Mouse (Mus musculus) liver, embryonic 15.5 days (tissue): ENCODE data around the gene Ralgds. TPM values are rescaled to one million over a fixed set of nuclear protein-coding genes. Genes with fewer than 3 reads are reported as not detected.

ENCODE experiments used
- ATAC-seq: fragments of 200-750 bp; cut with Nextera tagmentation; 2 replicates; pipeline ENCODE4 v1.8.0; 2017; ENCODE audit warnings: moderate number of reproducible peaks, mild to moderate bottlenecking, moderate library complexity; ENCODE audit not compliant: insufficient read depth
- H3K27ac ChIP-seq: fragments of 300-500 bp; sonication (generic); replicated peaks from 2 replicates; pipeline ENCODE4 v1.5.1; 2015; ENCODE audit warnings: mild to moderate bottlenecking, inconsistent platforms
- H3K27me3 ChIP-seq: fragments of 300-500 bp; sonication (generic); 2 replicates; pipeline ENCODE4 v1.6.1; 2015; ENCODE audit warnings: mild to moderate bottlenecking, inconsistent platforms
- H3K36me3 ChIP-seq: fragments of 300-500 bp; sonication (generic); replicated peaks from 2 replicates; pipeline ENCODE4 v1.6.1; 2015; ENCODE audit warnings: moderate library complexity, mild to moderate bottlenecking, inconsistent platforms
- H3K4me1 ChIP-seq: fragments of 300-500 bp; sonication (generic); replicated peaks from 2 replicates; pipeline ENCODE4 v1.6.1; 2015; ENCODE audit warnings: inconsistent platforms
- H3K4me2 ChIP-seq: fragments of 300-500 bp; sonication (generic); 2 replicates; pipeline ENCODE4 v1.6.1; 2015; ENCODE audit warnings: moderate library complexity, mild to moderate bottlenecking, inconsistent platforms
- H3K4me3 ChIP-seq: fragments of 300-500 bp; sonication (generic); replicated peaks from 2 replicates; pipeline ENCODE4 v1.5.1; 2015; ENCODE audit warnings: mild to moderate bottlenecking, inconsistent platforms
- H3K9ac ChIP-seq: fragments of 300-500 bp; sonication (generic); 2 replicates; pipeline ENCODE4 v1.6.1; 2015; ENCODE audit warnings: moderate library complexity, mild to moderate bottlenecking, inconsistent platforms
- H3K9me3 ChIP-seq: fragments of 300-500 bp; sonication (generic); replicated peaks from 2 replicates; pipeline ENCODE4 v1.6.1; 2016; ENCODE audit warnings: inconsistent platforms
- WGBS: fragments of 180-500 bp; shearing (Covaris S2); methylation state at CpG from one replicate; pipeline ENCODE4 v1.1.7; 2015; ENCODE audit warnings: mixed read lengths; ENCODE audit not compliant: insufficient replicate concordance; 5-methylcytosine and 5-hydroxymethylcytosine counted together
- polyA plus RNA-seq: library from polyadenylated mRNA; unstranded; fragments of >200 nt; fragmentation: Nextera tagmentation; extraction: Ambion mirVana; gene quantifications from 2 replicates; pipeline ENCODE4 v1.2.1, GENCODE M21; 2015

Ralgds gene
- polyA plus RNA-seq, 1 experiment from 2014 or later, result 1.8 TPM

GRCm38 (mm10) chr2:28479208-28480204, 33.4 kb upstream of the Ralgds start:
- Histone ChIP-seq H3K4me2 (no peak overlapping the region), H3K27ac (no peak overlapping the region), H3K9ac (no peak overlapping the region), H3K9me3 (no peaks in the 10 kb centered on the region), H3K4me3 (no peak overlapping the region), H3K36me3 (no peaks in the 10 kb centered on the region), H3K4me1 (no peaks in the 10 kb centered on the region), H3K27me3 (no peaks in the 10 kb centered on the region)
- no peak for ATAC-seq
- WGBS, result 61% methylated on average over 20 of the region's 20 CpGs

GRCm38 (mm10) chr2:28483861-28484260, 29.1 kb upstream of the Ralgds start:
- no peak for ATAC-seq
- H3K9ac ChIP-seq, result no peak overlapping the region
- H3K4me1 ChIP-seq, result no peaks in the 10 kb centered on the region
- H3K4me2 ChIP-seq, result no peak overlapping the region
- no peaks in the 10 kb centered on the region for H3K36me3 ChIP-seq
- no peaks in the 10 kb centered on the region for H3K27me3 ChIP-seq
- no peak overlapping the region for H3K4me3 ChIP-seq
- WGBS, result 48% methylated on average over 2 of the region's 2 CpGs
- no peaks in the 10 kb centered on the region for H3K9me3 ChIP-seq
- H3K27ac ChIP-seq, result no peak overlapping the region

GRCm38 (mm10) chr2:28494521-28494920, 18.4 kb upstream of the Ralgds start:
- no peak overlapping the region for H3K27ac ChIP-seq
- ATAC-seq, result no peak
- no peak overlapping the region for H3K4me3 ChIP-seq
- WGBS, result 55% methylated on average over 2 of the region's 2 CpGs
- no peaks in the 10 kb centered on the region for H3K27me3 ChIP-seq
- no peaks in the 10 kb centered on the region for H3K9me3 ChIP-seq
- no peak overlapping the region for H3K4me2 ChIP-seq
- no peaks in the 10 kb centered on the region for H3K36me3 ChIP-seq
- H3K9ac ChIP-seq, result no peak overlapping the region
- no peaks in the 10 kb centered on the region for H3K4me1 ChIP-seq

- no peak overlapping the region for H3K4me3 ChIP-seq
- no peak overlapping the region for H3K27ac ChIP-seq
- ATAC-seq, result no peak
- no peak overlapping the region for H3K9ac ChIP-seq
- no peaks in the 10 kb centered on the region for H3K9me3 ChIP-seq
- H3K4me1 ChIP-seq, result no peaks in the 10 kb centered on the region
- H3K36me3 ChIP-seq, result no peaks in the 10 kb centered on the region
- no peaks in the 10 kb centered on the region for H3K27me3 ChIP-seq
- 45% methylated on average over 14 of the region's 14 CpGs for WGBS
- no peak overlapping the region for H3K4me2 ChIP-seq
These were observed 17.6 kb upstream of the Ralgds start for GRCm38 (mm10) chr2:28495207-28495756.

- no peaks in the 10 kb centered on the region for H3K9me3 ChIP-seq
- ATAC-seq, result no peak
- H3K4me2 ChIP-seq, result no peak overlapping the region
- H3K36me3 ChIP-seq, result no peaks in the 10 kb centered on the region
- H3K4me1 ChIP-seq, result no peaks in the 10 kb centered on the region
- no peak overlapping the region for H3K4me3 ChIP-seq
- 63% methylated on average over 16 of the region's 16 CpGs for WGBS
- H3K27ac ChIP-seq, result no peak overlapping the region
- H3K9ac ChIP-seq, result no peak overlapping the region
- no peaks in the 10 kb centered on the region for H3K27me3 ChIP-seq
These were observed 16.9 kb upstream of the Ralgds start for GRCm38 (mm10) chr2:28495801-28496595.

- WGBS, result 63% methylated on average over 5 of the region's 5 CpGs
- no peak within 1 kb of the TSS for H3K27ac ChIP-seq
These were observed 16.3 kb upstream of the Ralgds start, which contains the start of gene Gbgt1 for GRCm38 (mm10) chr2:28496671-28497070. Gbgt1 (plus strand) TSS chr2:28496891.

GRCm38 (mm10) chr2:28497561-28497960, 15.4 kb upstream of the Ralgds start:
- no peak overlapping the region for H3K4me3 ChIP-seq
- no peak overlapping the region for H3K9ac ChIP-seq
- no peaks in the 10 kb centered on the region for H3K4me1 ChIP-seq
- H3K4me2 ChIP-seq, result no peak overlapping the region
- ATAC-seq, result no peak
- H3K36me3 ChIP-seq, result no peaks in the 10 kb centered on the region
- no peak overlapping the region for H3K27ac ChIP-seq
- H3K9me3 ChIP-seq, result no peaks in the 10 kb centered on the region
- no peaks in the 10 kb centered on the region for H3K27me3 ChIP-seq
- 52% methylated on average over 5 of the region's 5 CpGs for WGBS

More at GRCm38 (mm10) chr2:28496671-28497070, 16.3 kb upstream of the Ralgds start, which contains the start of gene Gbgt1:
- H3K4me2 ChIP-seq, result no peak within 1 kb of the TSS
- no peak within 1 kb of the TSS for H3K4me3 ChIP-seq
- no peaks in the 10 kb centered on the region for H3K9me3 ChIP-seq
- H3K9ac ChIP-seq, result no peak within 1 kb of the TSS
- H3K4me1 ChIP-seq, result no peaks in the 10 kb centered on the region
- ATAC-seq, result no peak
- H3K36me3 ChIP-seq, result no peaks in the 10 kb centered on the region
- no peaks in the 10 kb centered on the region for H3K27me3 ChIP-seq

GRCm38 (mm10) chr2:28498431-28498830, 14.5 kb upstream of the Ralgds start:
- Histone ChIP-seq H3K9ac (no peak overlapping the region), H3K27me3 (no peaks in the 10 kb centered on the region), H3K4me3 (no peak overlapping the region), H3K9me3 (no peaks in the 10 kb centered on the region), H3K4me2 (no peak overlapping the region), H3K36me3 (no peaks in the 10 kb centered on the region), H3K4me1 (no peaks in the 10 kb centered on the region), H3K27ac (no peak overlapping the region)
- WGBS, result 32% methylated on average over 4 of the region's 4 CpGs
- ATAC-seq, result no peak

- no peaks in the 10 kb centered on the region for H3K9me3 ChIP-seq
- H3K27me3 ChIP-seq, result peaks cover 9% of the 10 kb centered on the region; the same call in 1 of the 2 replicates
- no peak overlapping the region for H3K4me2 ChIP-seq
- H3K27ac ChIP-seq, result no peak overlapping the region
- no peaks in the 10 kb centered on the region for H3K36me3 ChIP-seq
- no peak overlapping the region for H3K4me3 ChIP-seq
- no peak for ATAC-seq
- no peak overlapping the region for H3K9ac ChIP-seq
- WGBS, result 55% methylated on average over 10 of the region's 10 CpGs
- no peaks in the 10 kb centered on the region for H3K4me1 ChIP-seq
These were observed 9.9 kb upstream of the Ralgds start for GRCm38 (mm10) chr2:28502987-28503386.

- WGBS, result 64% methylated on average over 13 of the region's 13 CpGs
- Histone ChIP-seq H3K4me1 (no peaks in the 10 kb centered on the region), H3K36me3 (no peaks in the 10 kb centered on the region), H3K27ac (no peak overlapping the region), H3K9ac (no peak overlapping the region), H3K4me2 (no peak overlapping the region), H3K27me3 (peaks cover 9% of the 10 kb centered on the region; the same call in 1 of the 2 replicates), H3K4me3 (no peak overlapping the region), H3K9me3 (no peaks in the 10 kb centered on the region)
- ATAC-seq, result no peak
These were observed 8.2 kb upstream of the Ralgds start for GRCm38 (mm10) chr2:28504676-28505075.

GRCm38 (mm10) chr2:28505795-28506194, 7.1 kb upstream of the Ralgds start, which contains the start of gene Gm10134:
Gm10134 (plus strand) TSS chr2:28506095.
- no peaks in the 10 kb centered on the region for H3K4me1 ChIP-seq
- ATAC-seq, result no peak
- H3K9ac ChIP-seq, result no peak within 1 kb of the TSS
- WGBS, result 53% methylated on average over 3 of the region's 3 CpGs
- no peaks in the 10 kb centered on the region for H3K9me3 ChIP-seq
- H3K4me3 ChIP-seq, result no peak within 1 kb of the TSS
- H3K27ac ChIP-seq, result no peak within 1 kb of the TSS
- H3K36me3 ChIP-seq, result no peaks in the 10 kb centered on the region
- peaks cover 15% of the 10 kb centered on the region for H3K27me3 ChIP-seq
- no peak within 1 kb of the TSS for H3K4me2 ChIP-seq
